Mouse (Mus musculus): ENCODE measurements at regions not wholly inside any gene's neighbourhood (a gene's known extent, or its start where the extent isn't known, plus 50 kb on each side); places are given as distances from the start of the nearest gene placed in this dataset.

GRCm38 (mm10) chrX:75699949-75700348 lies 121.9 kb upstream of the Rab39b start:
- TF ChIP-seq CTCF (IDR thresholded peaks at IDR 0.05; ENCODE audit: control insufficient read depth, insufficient read depth, low read length), result no peak
- no peak for TF ChIP-seq POLR2A (IDR thresholded peaks at IDR 0.05; ENCODE audit: borderline replicate concordance, control insufficient read depth, low read depth, low read length)
